Mouse (Mus musculus): ENCODE measurements around the gene 4933430I17Rik. TPM values are rescaled to one million over a fixed set of nuclear protein-coding genes. Genes with fewer than 3 reads are reported as not detected.
"Not testable (repeated sequence)": the region's sequence is repeated elsewhere in the genome, so short reads cannot be mapped to it uniquely, and the experiment has no call there.

Gene 4933430I17Rik
- total RNA-seq (2021) (not detected), polyA plus RNA-seq (2012; rRNA removed) (not detected in 2 replicates)
- long read RNA-seq: 0 reads

DNA sequence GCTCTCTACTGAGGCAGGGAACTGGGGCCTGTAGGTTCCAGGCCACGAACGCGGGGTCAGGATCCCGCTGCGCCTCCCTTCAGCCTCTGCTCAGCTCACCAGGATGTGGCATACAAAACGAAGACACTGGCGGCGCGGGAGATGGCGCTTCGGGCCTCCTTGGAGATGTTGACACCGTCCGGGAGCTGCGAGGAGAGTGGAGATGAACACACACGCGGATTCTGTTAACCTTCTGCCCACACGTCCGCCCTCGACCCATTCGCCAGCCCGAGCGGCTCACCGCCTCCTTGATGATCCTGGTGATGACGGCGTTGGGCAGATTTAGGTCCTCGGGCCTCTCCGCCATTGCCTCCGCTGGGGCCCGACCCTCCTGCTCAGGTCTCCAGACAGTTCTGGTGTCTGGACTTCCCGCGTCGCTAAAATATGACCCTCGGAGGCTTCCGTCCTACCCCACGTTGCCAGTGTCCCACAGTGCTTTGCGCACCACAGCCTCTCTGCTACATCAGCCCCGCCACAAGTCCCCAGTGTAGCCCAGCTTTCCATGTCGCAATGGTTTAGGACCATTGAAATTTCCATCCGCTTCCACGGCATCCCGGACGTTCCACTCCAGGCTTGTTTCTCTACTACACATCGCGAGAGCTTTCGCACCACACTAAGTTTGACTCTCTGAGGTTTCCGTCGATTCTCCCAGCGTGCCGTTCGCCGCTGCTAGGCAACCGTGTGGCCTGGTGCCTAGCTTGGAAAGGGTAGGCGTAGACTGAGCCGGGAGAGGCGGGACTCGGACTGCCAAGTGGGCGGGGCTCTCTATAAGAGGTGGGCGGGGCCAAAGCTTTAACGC lies at the start of gene 4933430I17Rik, which contains the start of gene Pole3:
Gene 4933430I17Rik (plus strand): TSS at position 719 of the 838 bp plus-strand sequence.
Gene Pole3 (minus strand): TSS at position 418 of the 838 bp plus-strand sequence.
- H3K36me3 ChIP-seq (ENCODE audit: control insufficient read depth, insufficient read depth, low read length): no peaks in the 10 kb centered on the region
- H3K27me3 ChIP-seq (ENCODE audit: control insufficient read depth, insufficient read depth, low read length): no peaks in the 10 kb centered on the region
- peak within 1 kb of the TSS; percentile 70 for H3K9ac ChIP-seq (ENCODE audit: low read depth, low read length)
- peak; percentile 44; the same call in 1 of the 2 replicates for TF ChIP-seq POLR2A (IDR thresholded peaks at IDR 0.05; ENCODE audit: insufficient read depth, low read depth, low read length)
- TF ChIP-seq CTCF (IDR thresholded peaks at IDR 0.05): no peak
- TF ChIP-seq EP300 (IDR thresholded peaks at IDR 0.05; ENCODE audit: insufficient read depth, low read depth, low read length): peak; percentile 46; the same call in 1 of the 2 replicates
- H3K79me2 ChIP-seq (replicated peaks; ENCODE audit: control insufficient read depth, insufficient read depth, low read length): no peaks in the 10 kb centered on the region
- intact Hi-C loops (cut with DNase I): loop anchor here (10.0 kb wide), 2 partner anchors 320 to 1030 kb away; partner anchors contain the start of gene Tmem268
- peak within 1 kb of the TSS; percentile 82 for H3K4me3 ChIP-seq
- DNase-seq: peak; percentile 96 to 98
- peaks cover 3% of the 10 kb centered on the region for H3K4me1 ChIP-seq (ENCODE audit: control insufficient read depth, insufficient read depth, low read length)
- WGBS: under 1% methylated on average over 59 of the region's 59 CpGs
- peak within 1 kb of the TSS; percentile 99 for H3K27ac ChIP-seq

GRCm38 (mm10) chr4:62475793-62476192 lies 49.4 kb upstream of the 4933430I17Rik start:
- Histone ChIP-seq H3K79me2 (replicated peaks; ENCODE audit: control insufficient read depth, insufficient read depth, low read length) (no peaks in the 10 kb centered on the region), H3K4me3 (no peak overlapping the region), H3K36me3 (ENCODE audit: control insufficient read depth, insufficient read depth, low read length) (peaks cover 4% of the 10 kb centered on the region; the same call in 1 of the 2 replicates), H3K27me3 (ENCODE audit: control insufficient read depth, insufficient read depth, low read length) (no peaks in the 10 kb centered on the region), H3K4me1 (ENCODE audit: control insufficient read depth, insufficient read depth, low read length) (peaks cover 3% of the 10 kb centered on the region), H3K9ac (ENCODE audit: low read depth, low read length) (no peak overlapping the region), H3K27ac (no peak overlapping the region)
- intact Hi-C loops (cut with DNase I): no loop called here
- WGBS: 84% methylated on average over 6 of the region's 6 CpGs
- DNase-seq: no peak
- TF ChIP-seq POLR2A (IDR thresholded peaks at IDR 0.05; ENCODE audit: insufficient read depth, low read depth, low read length) (no peak), CTCF (IDR thresholded peaks at IDR 0.05) (no peak), EP300 (IDR thresholded peaks at IDR 0.05; ENCODE audit: insufficient read depth, low read depth, low read length) (no peak)

GRCm38 (mm10) chr4:62477542-62478244 lies 47.5 kb upstream of the 4933430I17Rik start:
- 88% methylated on average over 6 of the region's 6 CpGs for WGBS
- H3K27ac ChIP-seq: no peak overlapping the region
- no peaks in the 10 kb centered on the region for H3K27me3 ChIP-seq (ENCODE audit: control insufficient read depth, insufficient read depth, low read length)
- H3K9ac ChIP-seq (ENCODE audit: low read depth, low read length): no peak overlapping the region
- H3K79me2 ChIP-seq (replicated peaks; ENCODE audit: control insufficient read depth, insufficient read depth, low read length): no peaks in the 10 kb centered on the region
- intact Hi-C loops (cut with DNase I): no loop called here
- H3K36me3 ChIP-seq (ENCODE audit: control insufficient read depth, insufficient read depth, low read length): peaks cover 4% of the 10 kb centered on the region; the same call in 1 of the 2 replicates
- H3K4me3 ChIP-seq: no peak overlapping the region
- H3K4me1 ChIP-seq (ENCODE audit: control insufficient read depth, insufficient read depth, low read length): peaks cover 3% of the 10 kb centered on the region
- no peak for DNase-seq
- TF ChIP-seq POLR2A (IDR thresholded peaks at IDR 0.05; ENCODE audit: insufficient read depth, low read depth, low read length): no peak
- TF ChIP-seq EP300 (IDR thresholded peaks at IDR 0.05; ENCODE audit: insufficient read depth, low read depth, low read length): no peak
- no peak for TF ChIP-seq CTCF (IDR thresholded peaks at IDR 0.05)

GRCm38 (mm10) chr4:62479593-62479936 lies 45.6 kb upstream of the 4933430I17Rik start:
- H3K27me3 ChIP-seq (ENCODE audit: control insufficient read depth, insufficient read depth, low read length); H3K27ac ChIP-seq; H3K79me2 ChIP-seq (replicated peaks; ENCODE audit: control insufficient read depth, insufficient read depth, low read length); H3K4me1 ChIP-seq (ENCODE audit: control insufficient read depth, insufficient read depth, low read length); intact Hi-C loops (cut with DNase I); H3K36me3 ChIP-seq (ENCODE audit: control insufficient read depth, insufficient read depth, low read length); DNase-seq: not testable (repeated sequence)
- Histone ChIP-seq H3K4me3 (peak overlapping the region; percentile 46), H3K9ac (ENCODE audit: low read depth, low read length) (peak overlapping the region; percentile 43; the same call in 1 of the 2 replicates)
- 11% methylated on average over 11 of the region's 11 CpGs for WGBS
- peak; percentile 57 for TF ChIP-seq CTCF (IDR thresholded peaks at IDR 0.05)

DNA sequence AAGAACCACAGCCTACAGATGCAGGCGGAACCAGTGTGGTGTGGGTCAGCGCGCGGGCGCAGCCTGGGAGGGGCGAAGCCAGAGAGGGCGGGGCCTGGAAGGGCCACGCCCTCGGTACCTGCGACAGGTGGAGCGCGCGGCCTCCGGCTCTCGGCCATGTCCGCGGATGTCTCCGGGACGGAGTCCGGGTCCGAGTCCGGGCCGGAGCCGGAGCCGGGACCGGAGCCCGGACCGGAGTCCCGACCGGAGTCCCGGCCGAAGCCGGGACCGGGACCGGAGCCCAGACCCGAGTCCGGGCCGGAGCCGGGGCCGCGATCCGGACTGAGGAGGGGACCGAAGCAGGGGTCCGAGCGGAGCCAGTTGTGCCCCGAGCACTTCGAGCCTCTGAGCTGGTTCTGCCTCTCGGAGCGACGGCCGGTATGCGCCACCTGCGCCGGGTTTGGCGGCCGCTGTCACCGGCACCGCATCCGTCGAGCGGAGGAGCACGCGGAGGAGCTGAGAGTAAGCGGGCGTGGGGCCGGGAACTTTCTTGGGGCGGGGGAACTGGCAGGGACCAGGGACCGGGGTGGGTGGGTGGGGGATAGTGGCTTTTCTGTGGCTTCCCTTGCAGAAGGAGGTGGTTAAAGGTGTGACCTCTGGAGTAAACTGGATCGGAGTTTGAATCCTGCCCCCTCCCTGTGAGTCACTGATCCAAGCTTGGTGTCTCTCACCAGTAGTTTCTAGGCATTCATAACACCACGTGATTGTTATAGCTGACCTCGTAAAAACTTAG lies 45.0 kb upstream of the 4933430I17Rik start, which contains the start of gene Bspry:
Gene Bspry (plus strand): TSS at position 117 of the 772 bp plus-strand sequence.
- H3K4me1 ChIP-seq (ENCODE audit: control insufficient read depth, insufficient read depth, low read length): peaks cover 3% of the 10 kb centered on the region
- no peaks in the 10 kb centered on the region for H3K27me3 ChIP-seq (ENCODE audit: control insufficient read depth, insufficient read depth, low read length)
- intact Hi-C loops (cut with DNase I): no loop called here
- H3K36me3 ChIP-seq (ENCODE audit: control insufficient read depth, insufficient read depth, low read length): peaks cover 4% of the 10 kb centered on the region; the same call in 1 of the 2 replicates
- DNase-seq: peak; percentile 42 to 45
- H3K9ac ChIP-seq (ENCODE audit: low read depth, low read length): peak within 1 kb of the TSS; percentile 44
- H3K27ac ChIP-seq: no peak within 1 kb of the TSS
- H3K79me2 ChIP-seq (replicated peaks; ENCODE audit: control insufficient read depth, insufficient read depth, low read length): no peaks in the 10 kb centered on the region
- WGBS: 4% methylated on average over 71 of the region's 71 CpGs
- peak within 1 kb of the TSS; percentile 46 for H3K4me3 ChIP-seq
- no peak for TF ChIP-seq EP300 (IDR thresholded peaks at IDR 0.05; ENCODE audit: insufficient read depth, low read depth, low read length)
- TF ChIP-seq CTCF (IDR thresholded peaks at IDR 0.05): no peak
- TF ChIP-seq POLR2A (IDR thresholded peaks at IDR 0.05; ENCODE audit: insufficient read depth, low read depth, low read length): no peak

Measured in heart, adult 2 months (tissue).